Mouse (Mus musculus) activated CD4-positive, CD25-positive, alpha-beta regulatory T cell, adult 4 months (primary cell): Measurements from ENCODE around the gene Vmn1r119. TPM values are rescaled to one million over a fixed set of nuclear protein-coding genes. Genes with fewer than 3 reads are reported as not detected.
"Not testable (repeated sequence)": the region's sequence is repeated elsewhere in the genome, so short reads cannot be mapped to it uniquely, and the experiment has no call there.

Source experiments
- ATAC-seq: one replicate; pipeline ENCODE4 v1.8.0; 2017
- polyA plus RNA-seq, 2 experiments: library from polyadenylated mRNA; unstranded; fragments of 100-300 nt; shearing (Covaris generic); gene quantifications; one replicate each; pipeline ENCODE4 v1.2.1; 2017

The Vmn1r119 gene
- polyA plus RNA-seq, result not detected

GRCm38 (mm10) chr7:21012355-21012754 lies at the start of gene Vmn1r119:
TSS of gene Vmn1r119 (minus strand) at chr7:21012455.
- not testable (repeated sequence) for ATAC-seq

GRCm38 (mm10) chr7:21053684-21054083 lies 41.4 kb upstream of the Vmn1r119 start, which contains the start of gene Vmn1r120:
TSS of gene Vmn1r120 (minus strand) at chr7:21053784.
- ATAC-seq, result not testable (repeated sequence)

Other genes starting within 250 kb of the Vmn1r119 start
- not detected for gene Vmn1r112, start 241.3 kb downstream of the Vmn1r119 start, polyA plus RNA-seq
- not detected for gene Vmn1r113, start 225.2 kb downstream of the Vmn1r119 start, polyA plus RNA-seq
- gene Vmn1r114, start 200.3 kb downstream of the Vmn1r119 start, polyA plus RNA-seq, result not detected
- not detected for gene Vmn1r115, start 167.5 kb downstream of the Vmn1r119 start, polyA plus RNA-seq
- not detected for gene Vmn1r116, start 140.2 kb downstream of the Vmn1r119 start, polyA plus RNA-seq
- gene Vmn1r117, start 128.3 kb downstream of the Vmn1r119 start, polyA plus RNA-seq, result not detected
- gene Vmn1r118, start 100.1 kb downstream of the Vmn1r119 start, polyA plus RNA-seq, result not detected
- not detected for gene Vmn1r120, start 41.3 kb upstream of the Vmn1r119 start, polyA plus RNA-seq
- not detected for gene Vmn1r121, start 86.1 kb upstream of the Vmn1r119 start, polyA plus RNA-seq
- gene Vmn1r122, start 121.7 kb upstream of the Vmn1r119 start, polyA plus RNA-seq, result not detected
- not detected for gene Vmn1r123, start 149.7 kb upstream of the Vmn1r119 start, polyA plus RNA-seq
- not detected for gene Gm5157, start 178.0 kb upstream of the Vmn1r119 start, polyA plus RNA-seq
- not detected for gene Vmn1r124, start 248.2 kb upstream of the Vmn1r119 start, polyA plus RNA-seq